Mouse (Mus musculus) neutrophil, adult 5-6 weeks (primary cell): Measurements from ENCODE around the gene Serpina10. TPM values are rescaled to one million over a fixed set of nuclear protein-coding genes. Genes with fewer than 3 reads are reported as not detected.
"Not testable (repeated sequence)": the region's sequence is repeated elsewhere in the genome, so short reads cannot be mapped to it uniquely, and the experiment has no call there.

ENCODE experiments used
- ATAC-seq: fragments of 151-379, 151-347 bp; 2 replicates; pipeline ENCODE4 v1.8.0; 2017; ENCODE audit warnings: mild to moderate bottlenecking, moderate TSS enrichment; ENCODE audit not compliant: insufficient number of reproducible peaks, poor library complexity, low FRiP score, severe bottlenecking; ENCODE audit errors: extremely low read depth
- total RNA-seq: library from RNA; stranded (forward); fragments of 200-1000 nt; gene quantifications from 2 replicates; pipeline ENCODE4 v1.2.3, GENCODE M21; 2017

Gene Serpina10
- not detected in 2 replicates for total RNA-seq

DNA sequence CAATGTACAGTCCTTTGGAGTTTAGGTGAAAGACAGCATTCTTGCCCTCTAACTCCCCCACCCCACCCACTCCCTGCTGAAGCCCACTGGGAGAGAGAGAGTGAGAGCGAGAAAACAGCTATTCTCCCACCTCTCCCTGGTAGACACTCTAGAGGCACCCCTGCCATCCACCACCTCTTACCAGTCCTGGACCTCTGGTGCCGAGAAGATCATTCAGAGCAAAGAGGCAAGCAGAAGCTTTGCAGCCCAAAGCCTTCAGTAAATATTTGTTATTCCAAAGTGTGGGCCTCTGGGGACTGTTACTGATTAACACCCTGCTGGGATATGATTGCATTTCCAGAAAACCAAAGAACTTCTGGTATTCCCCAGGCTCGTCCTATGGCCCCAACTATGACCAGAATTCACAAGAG, at the start of gene Serpina10:
Gene Serpina10, minus strand, starts transcription at position 242 of the 410 bp plus-strand sequence.
- ATAC-seq: no peak

DNA sequence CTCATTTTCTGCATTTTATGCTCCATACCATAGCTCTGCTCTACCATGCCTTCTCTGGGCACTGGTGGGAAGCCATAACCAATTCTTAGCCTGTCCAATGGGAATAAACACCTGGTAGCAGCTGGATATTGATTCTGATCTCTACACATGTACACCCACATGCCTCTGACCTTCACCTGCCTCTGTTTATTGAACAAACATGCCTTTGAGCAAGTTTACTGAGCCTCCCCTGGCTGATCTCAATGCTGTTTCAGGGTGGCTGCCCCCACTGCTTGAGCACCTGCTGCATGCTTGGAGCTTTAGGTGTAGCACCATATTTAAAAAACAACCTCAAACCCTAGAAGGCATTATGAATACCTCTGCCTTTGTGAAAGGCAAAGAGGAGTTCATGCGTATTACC, 48.6 kb upstream of the Serpina10 start:
- not testable (repeated sequence) for ATAC-seq

DNA sequence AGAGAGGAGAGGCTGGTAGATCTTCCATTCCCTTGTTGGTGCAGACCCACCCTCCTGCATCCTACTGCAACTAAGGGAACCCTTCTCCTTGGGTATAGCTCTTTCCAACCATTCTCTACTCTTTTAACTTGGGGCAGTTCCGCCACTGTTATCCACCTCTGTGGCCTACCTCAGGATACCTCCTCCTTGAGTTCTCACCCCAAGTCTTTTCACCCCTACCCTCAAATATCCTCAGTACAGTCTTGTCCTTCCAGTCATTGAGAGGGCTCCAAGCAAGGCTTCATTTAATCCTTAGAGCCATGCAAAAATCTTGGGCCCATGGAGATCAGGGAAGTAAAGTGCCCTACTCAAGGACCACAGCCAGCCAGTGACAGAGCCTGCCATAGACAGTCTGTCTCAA, 44.8 kb upstream of the Serpina10 start, which contains the start of gene Serpina16:
Gene Serpina16, minus strand, starts transcription at position 101 of the 400 bp plus-strand sequence.
- ATAC-seq: no peak

DNA sequence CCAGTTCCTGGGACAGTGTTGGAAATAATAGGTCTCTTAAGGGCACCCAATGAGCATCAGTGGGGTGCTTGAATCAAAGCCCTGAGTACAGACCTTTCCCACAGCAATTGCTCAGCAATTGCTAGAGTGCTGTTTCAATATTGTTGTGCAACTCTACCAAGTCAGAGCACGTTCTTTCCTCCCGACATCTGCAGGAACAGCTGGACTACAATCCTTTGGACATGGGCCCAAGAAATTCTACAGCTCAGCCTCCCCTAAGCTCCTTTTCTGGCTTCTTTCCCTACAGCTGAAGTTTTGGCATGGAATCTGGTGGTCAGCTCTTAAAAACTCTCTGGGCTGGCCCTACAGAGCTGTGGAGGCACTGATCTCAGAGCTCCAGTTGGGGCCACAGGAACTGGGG, 41.9 kb upstream of the Serpina10 start:
- no peak for ATAC-seq

DNA sequence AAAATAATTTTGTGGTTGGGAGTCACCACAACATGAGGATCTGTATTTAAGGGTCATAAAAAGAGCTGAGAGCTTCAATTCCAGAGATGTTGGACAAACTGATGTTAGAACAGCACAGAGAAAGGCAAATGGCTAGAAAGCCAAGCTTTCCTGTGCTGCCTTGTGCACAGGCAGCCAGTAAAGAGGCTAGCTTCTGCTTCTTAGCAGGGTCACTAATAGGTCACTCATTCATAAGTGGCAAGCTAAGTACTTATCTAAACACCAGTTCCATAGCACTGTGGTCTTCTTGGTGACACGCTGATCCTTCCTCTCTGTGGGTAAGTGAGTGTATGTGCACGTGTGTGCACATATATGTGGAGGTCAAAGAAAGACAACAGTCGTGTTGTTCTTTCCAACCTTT, 40.2 kb upstream of the Serpina10 start:
- no peak for ATAC-seq

DNA sequence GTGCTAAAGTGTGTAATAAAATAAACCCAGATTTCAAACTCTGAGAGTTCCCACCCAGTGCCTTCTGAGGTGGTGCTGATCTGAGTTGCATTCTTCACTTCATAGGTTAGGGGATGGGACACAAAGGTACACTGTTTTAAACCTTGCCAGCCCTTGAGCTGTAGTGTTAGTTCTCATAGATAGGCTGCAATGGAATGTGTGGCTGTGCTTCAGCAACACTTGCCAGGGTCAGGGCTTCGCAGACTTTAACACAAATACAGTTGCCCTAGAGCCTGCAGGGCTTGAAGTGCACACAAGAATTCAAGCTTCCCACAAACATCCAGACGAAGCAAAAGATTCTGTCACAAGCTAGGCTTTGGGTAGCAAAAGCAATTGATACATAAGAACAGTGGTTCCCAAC, 39.7 kb upstream of the Serpina10 start:
- ATAC-seq: no peak

DNA sequence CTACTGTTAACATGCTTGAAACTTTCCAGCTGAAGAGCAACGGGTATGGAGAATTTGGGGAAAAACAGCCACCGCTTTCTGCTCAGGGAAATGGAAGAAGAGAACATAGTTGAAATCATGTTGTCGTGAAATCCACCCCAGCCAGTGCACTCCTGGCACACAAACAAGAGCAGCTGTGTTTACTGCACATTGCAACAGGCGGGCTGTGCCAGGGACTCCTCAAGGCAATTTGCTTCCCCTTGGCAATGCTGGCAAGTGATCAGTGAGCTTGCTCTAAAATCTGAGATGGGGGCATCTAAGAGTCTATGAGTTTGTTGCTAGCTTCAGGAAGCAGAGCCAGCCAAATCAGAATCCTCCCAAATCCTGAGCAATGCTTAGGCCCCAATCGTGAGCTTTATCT, 39.1 kb upstream of the Serpina10 start:
- no peak for ATAC-seq

DNA sequence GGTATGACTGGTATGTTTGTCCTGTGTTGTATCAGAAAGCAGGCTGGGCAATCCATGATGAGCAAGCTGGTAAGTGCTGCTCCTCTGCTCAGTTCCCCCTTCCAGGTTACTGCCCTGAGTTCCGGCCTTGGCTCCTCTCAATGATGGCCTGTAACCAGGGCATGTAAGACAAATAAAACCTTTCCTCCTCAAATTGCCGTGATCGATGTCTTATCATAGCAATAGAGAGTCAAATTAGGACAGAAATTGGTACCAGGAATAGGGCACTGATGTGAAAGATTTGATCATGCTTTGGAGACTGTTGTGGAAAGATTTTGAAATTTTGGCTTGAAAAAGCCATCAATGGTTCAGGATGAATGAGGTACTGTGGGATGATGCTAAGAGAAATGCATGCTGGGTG, 34.0 kb upstream of the Serpina10 start:
- no peak for ATAC-seq

DNA sequence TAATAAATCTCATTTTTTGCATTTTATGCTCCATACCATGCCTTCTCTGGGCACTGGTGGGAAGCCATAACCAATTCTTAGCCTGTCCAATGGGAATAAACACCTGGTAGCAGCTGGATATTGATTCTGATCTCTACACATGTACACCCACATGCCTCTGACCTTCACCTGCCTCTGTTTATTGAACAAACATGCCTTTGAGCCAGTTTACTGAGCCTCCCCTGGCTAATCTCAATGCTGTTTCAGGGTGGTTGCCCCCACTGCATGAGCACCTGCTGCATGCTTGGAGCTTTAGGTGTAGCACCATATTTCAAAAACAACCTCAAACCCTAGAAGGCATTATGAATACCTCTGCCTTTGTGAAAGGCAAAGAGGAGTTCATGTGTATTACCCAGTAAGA, 30.8 kb upstream of the Serpina10 start:
- ATAC-seq: not testable (repeated sequence)

DNA sequence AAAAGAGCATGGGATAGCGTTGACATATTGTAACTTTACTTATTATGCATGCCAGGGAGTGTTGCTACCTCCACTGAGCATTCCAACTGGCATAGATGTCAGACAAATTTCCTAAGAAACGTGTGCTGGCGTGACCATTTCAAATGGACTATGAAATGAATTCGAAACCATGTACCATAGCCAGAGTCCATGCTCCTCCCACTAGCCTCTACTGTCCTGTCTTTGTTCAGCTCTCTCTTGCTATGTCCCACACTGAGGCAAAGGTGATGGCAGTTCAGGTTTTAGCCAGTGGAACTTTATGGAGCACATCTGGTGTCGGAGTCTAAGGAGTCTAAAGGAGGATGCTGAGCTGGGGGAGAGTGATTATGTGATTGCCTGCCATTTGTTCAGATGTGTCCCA, 28.8 kb upstream of the Serpina10 start:
- no peak for ATAC-seq

DNA sequence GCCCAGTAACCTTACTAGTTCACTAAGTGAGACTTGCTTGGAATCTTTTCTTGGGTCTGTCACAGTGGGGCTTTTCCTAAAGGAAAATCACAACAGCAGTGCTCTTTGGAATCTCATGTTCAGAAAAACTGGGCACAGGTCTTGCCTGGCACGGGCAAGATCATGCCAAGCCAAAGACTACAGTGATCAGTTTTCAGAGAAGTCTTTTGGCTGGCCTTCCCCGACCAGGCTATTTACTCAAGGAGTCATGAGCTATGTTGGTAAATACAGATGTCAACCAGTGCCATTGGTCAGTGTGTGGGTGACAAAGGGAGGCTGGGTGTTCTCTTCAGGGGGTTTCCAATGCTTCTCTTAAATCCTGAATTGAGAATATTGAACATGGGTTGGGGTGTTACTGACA, 27.9 kb upstream of the Serpina10 start:
- ATAC-seq: no peak

DNA sequence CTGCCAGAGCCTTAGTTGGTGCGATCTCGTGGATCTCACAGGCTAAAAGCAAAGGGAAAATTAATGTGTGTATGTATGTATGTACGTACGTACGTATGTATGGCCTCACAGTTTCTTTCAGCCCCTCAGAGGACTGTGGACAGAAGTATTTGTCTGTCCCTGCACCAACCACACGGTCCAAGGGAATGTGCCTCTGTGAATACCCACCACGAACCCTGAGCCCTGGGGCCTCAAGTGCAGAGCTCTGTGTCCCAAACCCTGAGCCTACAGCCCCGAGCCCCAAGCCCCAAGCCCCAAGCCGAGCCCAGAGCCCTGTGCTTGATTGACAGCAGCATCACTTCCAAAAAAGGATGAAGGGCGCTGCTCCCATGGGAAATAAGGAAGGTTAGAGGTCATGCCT, 26.7 kb upstream of the Serpina10 start:
- ATAC-seq: no peak

DNA sequence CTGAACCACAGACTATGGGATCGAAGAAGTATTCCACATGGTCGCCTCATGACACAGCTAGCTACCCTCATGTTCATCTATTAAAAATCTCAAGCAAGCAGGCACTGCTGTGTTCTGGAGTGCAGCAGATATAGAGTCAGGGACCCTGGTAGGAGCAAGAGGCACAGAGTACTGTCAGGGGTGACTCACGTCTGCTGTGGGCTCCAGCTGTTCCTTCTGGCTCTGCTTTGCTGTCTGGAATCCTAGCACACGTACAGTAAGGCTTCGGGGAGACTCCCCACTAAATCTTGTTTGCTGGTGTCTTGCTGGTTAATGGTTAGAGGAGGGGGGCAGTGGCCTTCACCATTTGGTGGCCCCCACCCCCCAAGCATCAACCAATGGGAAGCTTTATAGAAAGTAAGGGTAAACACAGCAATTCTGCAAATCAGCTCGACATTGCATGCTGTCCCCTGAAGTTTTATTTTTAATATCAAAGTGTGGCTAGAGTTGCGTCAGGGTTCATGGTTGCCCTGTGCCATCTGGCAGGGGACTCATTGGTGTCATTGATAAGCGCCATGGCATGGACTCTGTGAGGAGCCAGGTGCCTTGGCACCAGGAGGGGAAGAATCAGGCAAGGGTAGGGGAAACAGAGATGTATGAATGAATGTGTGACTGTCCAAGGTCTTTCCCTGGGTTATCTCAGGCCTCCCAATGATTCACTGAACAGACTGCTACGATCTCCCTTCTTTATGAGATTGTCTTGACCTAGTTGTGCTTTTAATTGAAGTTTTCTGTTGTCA, 25.8 kb upstream of the Serpina10 start, which contains the start of gene Serpina6:
Gene Serpina6, minus strand, starts transcription at position 365 of the 779 bp plus-strand sequence.
- no peak for ATAC-seq

DNA sequence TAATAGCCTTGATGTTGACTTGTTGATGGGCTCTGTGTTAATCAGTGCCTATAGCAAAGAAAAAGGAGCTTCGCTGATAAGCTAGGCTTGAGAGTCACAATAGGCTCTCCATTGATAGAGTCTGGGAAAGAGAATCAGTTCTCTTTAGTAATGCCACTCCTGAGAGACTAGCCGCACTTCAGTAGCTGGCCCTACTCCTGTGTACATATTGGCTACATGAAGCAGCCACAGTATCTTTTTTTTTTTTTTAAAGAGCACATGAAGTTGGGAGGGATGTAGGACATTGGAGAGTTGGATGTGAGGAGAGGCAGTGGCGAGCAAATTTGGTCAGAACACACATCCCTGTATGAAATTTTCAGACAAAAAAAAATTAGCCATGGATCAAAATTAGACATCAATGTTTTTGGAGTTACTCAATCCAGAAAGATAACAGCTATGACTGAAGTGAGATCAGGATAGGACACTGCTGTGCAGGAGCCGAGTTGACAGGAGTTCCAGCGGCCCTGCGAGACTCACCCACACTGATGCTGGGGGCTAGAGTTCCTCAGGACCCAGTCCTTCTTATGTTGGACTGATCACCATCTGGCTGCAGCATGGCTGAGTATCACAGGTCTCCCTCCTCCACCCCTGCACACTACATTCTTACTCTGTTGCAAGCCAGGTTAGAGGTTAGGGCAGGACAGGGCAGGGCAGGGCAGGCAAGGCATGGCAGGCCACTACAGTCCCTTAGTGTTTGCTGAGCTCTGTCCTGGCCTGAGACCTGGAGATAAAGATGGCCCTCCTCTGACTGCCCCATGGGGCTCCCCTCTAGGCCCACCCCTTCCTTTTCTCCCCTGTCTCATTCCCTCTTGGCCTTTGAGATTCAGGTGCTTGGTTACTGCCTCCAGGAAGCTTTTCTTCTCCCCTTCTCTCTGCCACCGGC, 24.1 kb upstream of the Serpina10 start:
- ATAC-seq: no peak

DNA sequence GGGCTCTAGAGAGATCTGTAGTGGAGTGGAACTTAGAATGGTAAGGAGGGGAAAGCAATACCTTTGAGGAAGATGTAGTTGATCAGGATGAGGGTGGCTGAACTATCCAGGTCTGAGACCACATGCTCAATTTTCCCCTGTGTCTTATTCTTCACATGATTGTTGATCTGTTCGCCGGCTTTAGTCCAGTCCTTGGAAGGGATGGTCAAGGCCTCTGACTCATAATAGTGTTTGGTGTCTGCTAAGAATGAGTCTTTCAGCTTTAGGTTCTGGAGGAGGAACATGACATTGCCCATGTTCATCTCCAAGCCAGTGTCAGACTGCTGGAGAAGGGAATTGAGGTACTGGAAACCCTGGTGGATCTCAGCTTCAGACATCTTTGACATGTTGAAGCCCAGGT, 22.6 kb upstream of the Serpina10 start:
- ATAC-seq: no peak

DNA sequence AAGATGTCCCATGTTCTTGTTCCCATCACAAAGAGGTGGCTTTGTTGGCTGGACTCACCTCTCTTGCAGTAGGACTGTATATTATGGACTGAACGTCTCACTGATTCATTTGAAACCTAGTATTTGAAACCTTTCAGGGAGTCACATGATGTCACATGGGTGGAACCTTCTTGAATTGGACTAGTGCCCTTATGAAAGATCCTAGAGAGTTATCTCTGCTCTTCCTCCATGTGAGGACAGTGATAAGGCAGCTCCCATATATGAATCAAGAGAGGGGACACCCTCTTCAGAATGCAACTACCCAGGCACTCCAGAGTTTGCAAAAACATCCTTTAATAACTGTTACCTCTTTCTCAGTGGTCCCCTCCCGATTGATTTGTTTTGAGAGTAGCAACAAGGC, 15.1 kb upstream of the Serpina10 start:
- no peak for ATAC-seq

DNA sequence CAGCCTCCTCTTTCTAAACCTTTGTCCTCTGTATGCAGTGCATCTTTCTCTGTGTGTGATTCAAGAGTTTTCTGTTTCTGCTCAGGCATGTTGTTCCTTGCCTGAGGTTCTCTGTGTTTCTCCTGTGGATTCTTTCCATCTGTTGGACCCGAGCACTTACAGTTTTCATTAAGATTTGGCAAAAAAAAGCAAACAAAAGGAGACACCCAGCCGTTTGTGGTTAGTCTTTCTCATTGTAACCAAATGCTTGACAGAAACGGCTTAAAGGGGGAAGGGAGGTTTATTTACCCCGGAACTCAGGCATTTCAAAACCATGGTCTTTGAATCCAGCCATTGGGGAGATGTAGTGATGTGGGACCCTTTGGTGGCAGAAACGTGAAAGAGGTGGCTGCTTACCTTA, 13.4 kb upstream of the Serpina10 start:
- ATAC-seq: no peak

DNA sequence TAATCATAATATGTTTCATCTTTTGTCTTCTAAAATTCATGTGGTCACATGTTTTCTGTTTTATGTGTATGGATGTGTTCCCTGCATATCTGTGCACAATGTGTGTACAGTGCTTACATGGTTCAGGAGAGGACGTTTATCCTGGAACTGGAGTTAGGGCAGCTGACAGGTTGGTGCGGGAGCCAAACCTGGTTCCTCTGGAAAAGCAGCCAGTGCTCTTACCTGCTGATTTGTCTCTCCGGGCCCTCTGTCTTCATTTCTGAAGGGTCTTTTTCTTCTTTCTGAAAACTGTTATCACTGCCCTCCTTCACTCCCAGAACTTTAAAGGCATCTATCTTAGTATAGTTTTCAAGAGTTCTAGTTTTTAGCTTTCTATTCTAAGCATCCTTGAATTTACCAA, 12.6 kb upstream of the Serpina10 start:
- ATAC-seq: no peak

DNA sequence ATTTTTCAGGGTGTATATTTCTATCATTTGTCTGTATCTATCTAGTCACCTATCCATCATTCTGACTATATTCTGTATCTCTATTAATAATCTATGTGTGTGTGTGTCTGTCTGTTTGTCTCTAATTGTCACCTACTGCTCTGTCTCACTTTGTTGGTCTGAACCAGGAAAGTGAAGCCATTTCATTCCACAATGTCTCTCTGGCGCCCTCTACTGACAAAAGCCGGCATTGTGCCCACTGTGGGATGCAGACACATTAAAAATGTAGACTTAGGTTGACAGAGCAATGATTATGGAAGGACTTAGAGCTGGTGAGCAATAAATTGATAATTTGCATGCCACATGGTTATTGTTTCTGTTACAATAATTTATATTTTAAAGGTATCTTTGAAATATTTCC, 12.1 kb upstream of the Serpina10 start:
- ATAC-seq: no peak

DNA sequence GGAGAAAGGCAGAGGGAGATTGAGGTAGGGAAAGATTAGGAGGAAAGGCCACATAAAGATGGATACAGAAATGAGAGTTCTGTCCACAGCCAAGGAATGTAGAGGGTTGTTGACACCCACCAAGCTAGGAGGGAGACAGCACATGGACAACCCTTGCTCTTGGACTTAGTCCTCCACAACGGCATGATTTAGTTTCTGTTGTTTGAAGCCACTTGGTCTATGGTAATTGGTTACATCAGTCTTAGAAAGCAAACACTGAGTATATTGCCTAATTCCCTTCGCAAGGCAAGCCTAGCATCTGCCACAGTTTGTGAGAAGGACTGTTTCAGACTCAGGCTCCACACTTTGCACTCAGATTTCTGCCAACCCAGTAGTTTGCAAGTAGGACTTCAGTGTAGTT, 4.6 kb upstream of the Serpina10 start:
- ATAC-seq: no peak
